Mouse (Mus musculus): ENCODE data around the gene Kap. TPM values are rescaled to one million over a fixed set of nuclear protein-coding genes. Genes with fewer than 3 reads are reported as not detected.

Kap gene
- polyA plus RNA-seq, 1 experiment from 2014 or later, result not detected

Other genes with a start within 250 kb of the Kap start
- 6.7 and 7.9 TPM in 2 replicates for gene Etv6, start 181.9 kb upstream of the Kap start, polyA plus RNA-seq (2016; fragmentation: Nextera tagmentation; extraction: Ambion mirVana)